Mouse (Mus musculus) NIH3T3 (cell line): Measurements from ENCODE around the gene Itpkc.
A peak's percentile ranks its signal among the peaks of the same experiment; 100 is the strongest.

Experiments
- DNase-seq: peaks from one replicate; pipeline ENCODE4 v3.0.0-alpha.2; 2012; ENCODE audit warnings: low read depth

The Itpkc gene

DNA sequence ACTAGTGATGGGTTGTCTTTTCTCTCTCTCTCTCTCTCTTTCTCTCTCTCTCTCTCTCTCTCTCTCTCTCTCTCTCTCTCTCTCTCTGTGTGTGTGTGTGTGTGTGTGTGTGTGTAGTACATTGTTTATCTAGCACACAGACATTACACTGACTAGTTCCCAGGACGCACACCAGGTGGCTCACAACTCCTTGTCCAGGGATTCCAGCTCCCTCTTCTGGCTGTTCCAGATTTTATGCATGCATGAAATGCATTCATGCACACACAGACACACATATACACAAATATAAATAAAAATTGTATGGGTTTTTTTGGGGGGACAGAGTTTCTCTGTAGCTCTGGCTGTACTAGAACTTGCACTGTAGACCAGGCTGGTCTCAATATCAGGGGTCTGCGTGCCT is 9.1 kb upstream of the Itpkc start:
- peak; percentile 19 for DNase-seq

DNA sequence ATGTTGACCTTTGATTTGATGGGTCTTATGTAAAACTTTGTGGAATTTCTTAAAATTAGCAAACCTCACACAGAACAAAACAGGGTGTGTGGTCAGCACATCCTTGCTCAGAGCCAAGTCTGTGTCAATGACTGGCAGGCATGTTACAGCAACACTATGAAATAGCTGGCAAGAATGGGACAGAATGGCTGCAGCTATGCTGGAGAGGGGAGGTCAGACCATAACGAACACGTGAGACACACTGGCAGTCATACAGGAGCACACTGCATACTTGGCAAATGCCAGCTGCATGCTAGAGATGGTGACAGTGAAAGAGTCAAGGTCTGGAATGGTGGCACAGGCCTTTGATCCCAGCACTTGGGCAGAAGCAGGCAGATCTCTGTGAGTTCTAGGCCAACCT is 7.3 kb upstream of the Itpkc start:
- no peak for DNase-seq

DNA sequence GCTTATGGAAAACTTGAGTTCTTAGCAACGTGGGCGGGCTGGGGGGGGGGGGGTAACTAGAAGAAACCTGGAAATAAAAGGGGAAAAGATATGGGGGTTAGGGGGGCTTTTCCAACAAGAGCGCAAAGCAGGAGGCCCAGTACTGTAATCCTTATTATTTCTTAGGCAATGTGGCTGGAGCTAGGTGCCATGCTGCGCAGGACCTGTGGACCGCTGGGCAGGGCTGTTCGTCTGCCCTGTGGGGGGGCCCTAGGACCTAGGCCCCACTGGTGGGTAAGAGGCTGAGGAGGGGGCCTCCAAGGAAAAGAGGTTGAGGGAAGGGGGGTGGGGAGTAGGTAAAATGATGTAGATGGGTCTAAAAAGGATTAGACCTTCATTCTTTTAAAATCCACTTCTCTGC is 4.8 kb upstream of the Itpkc start:
- DNase-seq: no peak

DNA sequence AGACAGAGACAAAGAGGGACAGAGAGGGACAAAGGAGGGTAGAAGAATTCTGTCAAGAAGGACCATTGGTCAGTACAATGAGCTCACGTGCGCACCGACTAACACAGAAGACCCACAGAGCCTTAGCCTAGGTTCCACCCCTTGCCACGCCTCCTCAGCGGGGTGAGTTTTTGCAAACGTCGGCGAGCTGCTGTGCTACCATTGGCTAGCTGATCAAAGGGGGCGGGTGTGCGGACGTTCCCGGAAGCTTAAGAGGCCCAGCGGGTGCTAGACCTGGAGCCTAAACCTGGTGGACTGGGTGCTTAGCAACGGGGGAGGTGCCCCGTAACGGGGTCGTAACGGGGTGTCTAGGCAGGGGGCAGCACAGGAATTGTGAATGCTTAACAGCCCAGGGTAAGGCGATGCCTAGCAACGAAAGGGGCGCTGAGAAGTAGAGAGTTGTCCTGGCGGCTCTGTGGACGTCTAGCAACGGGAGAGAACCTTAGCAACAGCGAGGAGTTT is 4.4 kb upstream of the Itpkc start, which contains the start of gene Coq8b:
Coq8b (plus strand) TSS at position 243 of the 501 bp plus-strand sequence.
- peak; percentile 92 for DNase-seq

DNA sequence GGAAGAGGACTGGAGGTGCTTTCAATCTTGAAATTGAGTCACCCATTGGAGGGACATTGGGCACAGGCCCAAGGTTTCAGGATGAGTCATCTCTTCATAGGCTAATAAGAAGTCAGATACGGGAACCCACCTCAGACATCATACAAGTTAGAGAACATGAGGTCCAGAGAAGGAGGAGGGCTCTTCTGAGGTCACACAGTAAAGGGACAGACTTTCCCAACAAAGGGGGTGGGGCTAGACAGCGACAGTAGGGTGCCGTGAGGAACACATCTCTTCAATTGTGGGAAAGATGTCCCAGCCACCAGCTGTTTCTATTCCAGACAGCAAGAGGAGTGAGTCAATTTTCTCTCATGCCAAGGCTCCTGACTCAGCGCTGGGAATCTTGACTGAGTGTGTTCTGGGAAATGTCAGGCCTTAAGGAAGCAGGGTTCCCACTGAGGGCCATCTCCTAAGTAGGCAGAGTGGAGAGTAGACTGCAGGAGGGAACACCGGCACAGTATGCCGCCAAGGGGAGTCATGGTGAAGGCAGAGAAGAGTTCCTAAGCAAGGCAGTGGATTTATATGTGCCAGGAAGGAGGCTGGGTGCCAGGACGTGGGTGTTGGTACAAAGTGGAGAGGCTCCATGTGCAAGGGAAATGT is 3.4 kb upstream of the Itpkc start:
- peak; percentile 88 for DNase-seq

DNA sequence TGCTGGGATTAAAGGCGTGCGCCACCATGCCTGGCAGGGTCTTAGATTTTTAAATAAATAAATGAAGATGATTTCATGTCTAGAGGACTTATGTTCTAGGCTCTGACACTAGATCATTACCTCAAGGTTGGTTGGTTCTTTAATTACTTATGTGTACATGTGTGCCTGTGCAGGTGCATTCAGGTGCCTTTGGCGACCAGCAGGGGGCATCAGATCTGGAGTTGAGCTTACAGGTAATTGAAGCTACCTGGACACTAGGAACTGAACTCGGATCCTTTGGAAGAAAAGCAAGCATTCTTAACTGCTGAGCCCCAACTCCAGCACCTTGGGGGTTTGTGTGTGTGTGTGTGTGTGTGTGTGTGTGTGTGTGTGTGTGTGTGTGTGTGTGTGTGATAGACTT is 2.3 kb upstream of the Itpkc start:
- DNase-seq: no peak

DNA sequence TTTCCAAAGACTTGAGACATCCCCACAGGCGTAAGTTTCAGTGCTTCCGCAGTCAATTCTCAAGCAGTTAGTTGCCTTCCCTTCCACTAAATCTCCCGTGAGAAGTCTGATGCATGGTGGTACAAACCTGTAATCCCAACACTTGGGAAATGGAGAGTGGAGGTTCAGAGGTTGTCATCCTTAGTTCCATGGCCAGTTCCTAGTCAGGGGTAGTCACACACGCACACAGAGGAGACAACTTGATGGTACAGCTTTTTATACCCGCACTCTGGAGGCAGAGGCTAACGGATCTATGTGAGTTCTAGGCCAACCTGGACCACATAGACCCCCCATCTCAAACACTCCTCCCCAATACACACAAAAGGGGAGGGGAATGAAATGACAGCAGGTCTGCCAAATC is 404 bp upstream of the Itpkc start:
- no peak for DNase-seq

DNA sequence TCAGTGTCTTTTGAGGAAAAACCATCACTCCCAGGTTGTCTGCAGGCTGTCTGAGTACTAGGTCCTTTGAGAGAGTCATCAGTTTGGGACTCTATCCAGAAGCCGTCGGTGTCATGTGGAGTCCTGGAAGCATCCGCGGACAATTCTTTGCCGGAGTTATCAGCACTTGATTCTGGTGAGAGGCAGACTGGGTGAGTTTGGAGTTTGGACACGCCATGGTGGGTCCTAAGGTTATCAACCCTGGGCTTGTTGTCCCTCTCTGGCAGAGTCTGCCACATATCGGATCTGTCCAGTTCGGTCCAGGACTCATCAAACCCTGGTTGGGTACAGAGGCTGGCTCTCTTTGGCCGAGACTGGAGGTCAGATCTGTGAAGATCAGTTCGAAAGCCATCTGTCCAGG is 785 bp downstream of the Itpkc start:
- DNase-seq: peak; percentile 50

DNA sequence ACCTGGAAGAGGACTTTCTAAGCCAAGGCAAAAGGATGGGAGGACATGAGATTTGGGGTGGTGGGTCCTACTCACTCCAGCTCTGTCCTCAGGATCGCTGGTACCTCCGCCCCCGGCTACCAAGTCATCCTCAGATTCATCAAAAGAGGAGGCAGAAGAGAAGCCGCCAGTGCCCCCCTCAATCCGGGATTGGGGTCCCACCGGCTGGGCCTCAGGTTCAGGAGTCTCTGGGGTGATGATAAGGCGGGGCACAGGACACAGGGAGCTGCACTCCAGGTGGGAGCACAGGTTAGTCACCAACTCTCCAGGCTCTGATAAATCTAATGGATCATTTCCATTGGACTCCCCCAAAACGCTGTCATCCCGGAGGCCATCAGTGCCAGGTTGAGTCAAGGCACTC is 1.2 kb downstream of the Itpkc start:
- DNase-seq: no peak

DNA sequence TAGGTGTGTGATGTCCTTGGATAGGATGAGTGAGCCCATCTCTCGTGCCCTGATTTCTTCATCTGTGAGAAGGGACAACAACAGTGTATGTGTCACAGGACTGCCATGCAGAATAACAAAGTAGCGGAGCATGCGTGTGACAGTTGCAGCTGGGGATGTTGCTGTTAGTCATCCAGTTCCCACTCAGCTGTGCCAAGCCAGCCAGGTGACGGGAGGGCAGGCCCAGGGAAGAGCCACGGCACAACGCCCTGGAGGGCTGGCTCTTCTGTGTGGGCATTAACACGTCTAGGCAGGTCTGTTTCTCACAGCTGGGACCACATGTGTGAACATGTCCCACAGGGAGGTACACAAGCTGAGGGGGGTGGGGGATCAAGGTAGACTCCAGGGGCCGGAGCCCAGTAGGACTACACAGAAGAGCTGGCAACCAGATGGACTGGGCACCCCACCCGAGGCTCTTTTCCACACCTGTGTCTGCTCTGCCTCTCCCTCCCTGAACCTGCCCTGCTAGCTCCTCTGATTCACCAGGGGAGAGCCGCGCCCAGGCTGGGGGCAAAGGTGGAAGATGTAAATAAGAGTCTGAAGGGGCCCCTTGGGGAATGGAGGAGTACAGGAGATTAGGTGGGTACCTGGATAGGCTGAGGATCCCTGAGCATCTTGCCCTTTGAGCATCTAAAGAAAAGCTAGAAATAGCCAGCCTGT is 3.4 kb downstream of the Itpkc start:
- DNase-seq: no peak

DNA sequence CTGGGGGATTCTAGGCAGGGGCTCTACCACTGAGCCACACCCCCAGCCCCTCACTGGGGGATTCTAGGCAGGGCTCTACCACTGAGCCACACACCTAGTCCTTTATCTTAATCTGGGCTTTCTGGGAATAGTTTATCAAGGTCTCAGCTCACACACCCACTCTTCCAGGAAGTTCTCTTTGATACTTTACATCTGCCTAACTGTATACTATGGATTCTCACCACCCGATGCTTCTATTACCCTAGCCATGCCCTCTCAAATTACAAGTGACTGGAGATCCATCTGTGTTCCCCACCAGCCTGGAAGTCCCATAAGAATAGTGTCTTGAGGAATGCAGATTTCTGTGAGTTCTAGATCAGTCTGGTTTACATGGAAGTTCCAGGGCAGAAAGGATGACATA is 5.9 kb downstream of the Itpkc start:
- no peak for DNase-seq

DNA sequence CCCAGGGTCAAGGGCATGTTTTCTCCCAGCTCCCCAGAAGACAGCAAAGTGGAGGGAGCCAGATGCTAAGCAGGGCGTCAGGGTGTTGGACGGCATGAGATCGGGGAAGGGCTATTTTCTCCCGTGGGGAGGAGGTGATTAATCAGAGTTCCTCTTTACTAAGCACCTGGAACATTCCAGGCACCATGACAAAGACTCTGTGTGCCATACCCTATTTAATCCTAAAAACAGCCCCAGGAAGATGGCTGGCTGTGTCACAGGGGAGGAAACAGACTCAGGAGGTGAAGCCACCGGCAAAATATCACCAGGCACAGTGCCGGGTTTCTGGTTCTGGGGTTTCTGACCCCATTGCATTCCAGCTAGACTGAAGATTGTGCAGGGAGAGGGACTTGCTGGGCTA is 6.5 kb downstream of the Itpkc start:
- DNase-seq: no peak

DNA sequence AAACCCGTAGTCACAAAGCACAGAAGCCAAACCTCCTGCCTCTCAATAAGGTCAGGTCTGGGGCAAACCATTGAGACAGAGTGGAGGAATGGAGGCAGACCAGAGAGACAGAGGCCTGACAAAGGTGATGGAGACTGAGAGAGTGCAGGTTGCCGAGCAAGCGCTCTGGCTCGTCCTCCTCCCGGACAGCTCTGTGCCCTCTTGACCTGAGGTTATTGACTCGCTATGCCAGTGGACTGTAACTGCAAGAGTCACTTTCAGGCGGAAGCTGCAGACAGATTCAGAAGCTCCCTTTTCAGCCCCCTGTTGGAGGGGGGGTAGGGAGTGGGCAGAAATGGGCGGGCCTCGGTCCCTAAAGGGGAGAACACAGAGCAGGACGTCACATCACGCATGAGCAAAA is 8.5 kb downstream of the Itpkc start:
- DNase-seq: no peak

DNA sequence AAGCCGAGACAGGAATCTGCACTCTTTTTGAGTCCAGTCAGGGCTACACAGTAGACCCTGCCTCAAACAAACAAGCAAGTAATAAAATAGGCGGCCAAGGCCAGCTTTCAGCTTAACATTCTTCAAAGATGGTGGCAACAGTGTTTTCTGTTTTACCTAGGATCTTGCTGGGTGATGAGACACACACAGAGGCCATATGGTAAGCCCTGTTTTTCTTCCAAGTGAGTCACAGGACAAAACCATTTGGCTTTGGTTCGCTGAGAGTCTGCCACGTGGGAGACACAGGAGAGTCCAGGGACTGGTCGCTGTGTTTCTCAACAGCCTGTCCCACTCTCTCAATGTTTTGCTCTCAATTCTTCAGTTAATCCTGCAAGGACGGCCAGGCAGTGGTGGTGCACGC is 9.9 kb downstream of the Itpkc start:
- DNase-seq: peak; percentile 73

DNA sequence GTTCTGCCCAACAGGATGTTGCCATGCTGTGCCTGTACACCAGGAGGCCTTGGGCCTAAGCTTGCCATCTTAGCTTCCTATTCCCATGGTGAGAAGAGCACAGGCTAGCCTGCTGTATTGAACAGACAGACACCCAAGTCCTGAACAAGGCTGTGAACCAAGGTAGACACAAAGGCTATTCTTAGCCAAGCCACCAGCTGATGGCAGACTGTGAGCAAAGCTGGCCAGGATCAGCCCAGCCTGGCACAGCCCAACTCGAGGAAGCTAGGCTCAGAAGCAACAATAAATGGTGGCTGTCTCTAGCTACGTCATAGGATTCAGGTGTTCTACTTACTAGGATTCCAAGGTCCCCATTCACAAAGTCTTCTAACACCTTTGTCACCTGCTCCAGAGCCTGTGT is 15.8 kb downstream of the Itpkc start:
- DNase-seq: no peak

DNA sequence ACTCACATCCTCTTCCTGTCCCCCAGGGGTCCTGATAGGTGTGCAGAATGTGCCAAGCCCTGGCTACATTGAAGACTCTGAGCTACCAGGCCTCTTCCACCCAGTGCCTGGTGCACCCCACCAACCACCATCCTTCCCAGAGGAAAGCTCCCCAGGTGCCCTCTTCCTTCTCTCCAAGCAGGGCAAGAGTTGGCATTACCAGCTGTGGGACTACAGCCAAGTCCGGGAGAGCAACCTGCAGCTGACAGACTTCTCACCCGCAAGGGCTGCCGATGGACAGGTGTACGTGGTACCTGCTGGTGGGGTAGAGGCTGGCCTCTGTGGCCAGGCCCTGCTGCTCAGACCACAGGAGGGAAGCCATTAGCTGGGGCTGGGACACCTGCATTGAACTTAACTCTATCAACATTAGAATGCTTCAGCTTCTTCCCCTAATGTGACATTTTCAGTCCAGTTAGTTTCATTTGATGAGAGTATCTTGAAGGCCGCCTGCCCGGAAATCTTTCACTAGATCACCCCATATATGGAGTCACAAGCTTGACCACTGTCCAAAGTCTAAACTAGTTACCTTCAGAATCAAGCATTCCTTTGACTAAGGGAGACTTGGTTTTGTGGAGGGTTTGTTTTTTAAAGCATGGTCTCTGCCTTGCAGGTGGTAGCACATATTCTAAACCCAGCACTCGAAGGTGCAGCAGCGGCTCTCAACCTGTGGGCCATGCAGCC is 24.6 kb downstream of the Itpkc start:
- no peak for DNase-seq

DNA sequence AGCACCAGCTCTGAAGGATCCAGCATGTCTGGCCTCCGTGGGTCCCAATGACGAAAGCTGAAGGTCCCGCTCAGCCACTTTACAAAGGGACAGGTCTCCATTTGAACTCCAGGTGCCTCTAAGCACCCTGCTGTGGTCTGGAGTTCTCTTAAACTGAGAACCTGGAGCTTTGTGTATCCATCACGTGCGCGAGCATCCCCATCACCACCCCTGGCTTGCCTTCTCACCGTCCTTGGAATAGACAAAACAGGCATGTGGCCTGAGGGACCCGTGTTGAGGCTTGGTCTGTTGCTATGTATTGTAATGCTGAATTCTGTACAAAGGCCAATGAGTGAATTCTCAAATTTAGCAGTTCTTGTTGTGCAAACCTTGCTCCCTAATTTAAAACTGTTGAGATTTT is 29.7 kb downstream of the Itpkc start:
- DNase-seq: no peak

DNA sequence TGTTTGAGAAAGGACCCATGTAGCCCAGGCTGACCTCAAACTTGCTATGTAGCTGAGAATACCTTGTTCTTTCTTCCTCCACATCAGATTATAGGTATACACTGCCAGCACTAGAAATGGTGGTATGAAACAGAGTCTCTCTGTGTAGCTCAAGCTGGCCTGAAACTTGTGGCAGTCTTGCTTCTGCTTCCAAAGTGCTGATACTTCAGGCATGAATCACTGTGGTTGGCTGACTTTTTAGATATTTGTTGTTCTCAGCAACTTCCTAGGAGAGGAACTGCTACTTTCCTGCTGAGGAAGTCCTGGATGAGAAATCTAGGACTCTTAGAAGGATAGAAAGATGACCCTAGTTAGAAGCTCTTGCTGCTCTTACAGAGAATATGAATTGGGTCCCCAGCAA is 30.1 kb downstream of the Itpkc start:
- DNase-seq: peak; percentile 80

DNA sequence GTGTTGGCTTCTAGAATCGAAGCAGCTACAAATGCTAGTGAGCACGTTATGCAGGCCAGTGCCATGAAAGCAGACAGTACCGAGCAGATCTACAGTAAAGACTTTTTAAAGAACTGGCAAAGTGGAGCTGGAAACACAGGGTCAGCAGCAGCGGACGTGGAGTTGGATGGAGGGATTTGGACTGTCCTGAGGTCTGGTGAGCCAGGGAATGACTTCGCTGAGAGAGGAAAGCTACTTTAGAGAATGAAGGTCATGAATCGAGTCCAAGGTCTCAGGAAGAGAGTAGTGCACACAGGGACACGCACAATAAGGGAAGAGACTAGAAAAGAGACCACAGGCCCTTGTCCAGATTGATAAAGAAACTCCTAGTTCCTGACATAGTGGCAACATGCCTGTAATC is 30.8 kb downstream of the Itpkc start:
- no peak for DNase-seq

DNA sequence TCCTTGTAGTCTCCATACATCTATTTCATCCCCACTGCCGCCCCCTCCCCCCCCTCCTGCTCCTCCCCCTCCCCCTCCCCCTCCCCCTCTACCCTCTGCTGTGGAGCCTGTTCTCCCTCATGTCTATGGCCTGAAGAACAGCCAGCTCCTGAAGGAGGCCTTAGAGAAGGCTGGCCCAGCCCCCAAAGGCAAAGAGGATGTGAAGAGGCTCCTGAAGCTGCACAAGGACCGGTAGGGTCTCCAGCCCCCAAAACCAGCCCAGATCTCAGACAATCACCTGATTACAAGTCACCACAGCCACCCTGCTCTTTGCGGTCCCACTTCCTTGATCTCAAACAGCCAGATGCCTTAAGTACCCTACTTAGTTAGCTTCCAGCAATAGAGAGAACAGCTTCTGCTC is 31.3 kb downstream of the Itpkc start:
- no peak for DNase-seq

DNA sequence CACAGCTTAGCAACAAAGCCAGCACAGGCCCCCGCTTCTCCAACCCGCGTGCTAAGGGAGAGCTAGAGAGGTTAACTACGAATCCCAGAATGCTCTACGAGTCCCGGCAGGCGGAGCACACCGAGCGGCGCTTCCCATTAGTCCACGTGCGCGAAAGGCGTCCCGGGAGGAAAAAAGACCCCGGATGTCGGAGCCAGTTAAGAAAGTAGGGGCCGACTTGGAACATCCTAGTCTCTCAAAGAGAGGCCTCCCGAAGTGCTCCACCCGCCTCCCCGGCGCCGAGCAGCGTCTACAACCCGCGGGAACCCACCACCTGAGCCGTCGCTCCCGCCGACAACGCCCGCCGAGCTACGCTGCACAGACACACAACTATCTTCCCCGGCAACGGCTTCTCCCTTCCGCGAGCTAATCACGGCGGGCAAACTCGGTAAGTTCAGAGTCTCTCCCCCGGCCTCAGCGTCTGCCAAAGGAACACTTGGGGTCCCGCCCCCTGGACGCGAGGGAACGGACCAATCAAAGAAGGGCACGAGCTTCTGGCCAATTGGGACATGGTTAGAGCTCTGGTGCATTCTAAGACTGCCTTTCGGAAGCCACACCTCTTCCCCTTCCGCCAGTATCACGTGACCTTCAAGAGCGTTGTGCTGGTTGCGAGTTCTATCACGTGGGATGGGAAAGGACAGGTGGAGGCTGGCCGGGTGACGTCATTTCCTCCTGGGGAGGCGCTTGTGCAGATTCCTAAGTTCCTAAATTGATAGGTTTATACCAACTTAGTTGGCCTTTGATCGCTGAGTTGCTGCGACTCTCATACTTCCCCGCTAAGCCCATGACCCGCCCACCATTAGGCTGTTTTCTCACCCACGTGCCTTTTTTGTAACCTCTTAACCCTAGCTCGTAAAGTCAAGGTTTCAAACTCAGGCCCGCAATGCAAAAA is 32.5 kb downstream of the Itpkc start, which contains the start of the genes BC024978 and Snrpa:
BC024978 (plus strand) TSS at position 101 of the 931 bp plus-strand sequence.
Snrpa (minus strand) TSS at position 591 of the 931 bp plus-strand sequence.
- peak; percentile 99 for DNase-seq

DNA sequence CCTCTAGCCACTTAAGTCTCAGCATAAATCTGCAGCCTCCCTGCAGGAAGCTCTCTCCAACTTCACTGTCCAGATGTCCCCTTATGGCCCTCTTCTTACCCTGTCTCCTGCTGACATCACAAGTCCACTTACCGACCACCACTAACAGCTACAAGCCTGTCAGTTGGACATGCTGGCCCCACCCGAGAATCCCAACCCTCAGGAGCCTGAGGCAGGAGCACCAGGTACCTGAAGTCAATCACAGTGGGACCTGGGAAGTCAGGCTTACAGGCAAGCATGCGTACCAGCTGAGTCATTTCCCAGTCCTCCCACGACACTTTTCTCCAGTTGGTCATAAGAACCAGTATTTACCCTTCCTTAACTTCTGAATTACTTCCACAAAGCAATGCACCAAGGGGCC is 34.7 kb downstream of the Itpkc start:
- DNase-seq: peak; percentile 24
